Mouse (Mus musculus): ENCODE data around the gene Tm4sf4. TPM values are rescaled to one million over a fixed set of nuclear protein-coding genes. Genes with fewer than 3 reads are reported as not detected.

The Tm4sf4 gene
- total RNA-seq, 1 experiment, result not detected

- no peaks in the 10 kb centered on the region for H3K4me1 ChIP-seq (ENCODE audit: control insufficient read depth in 2 of 2, insufficient read depth in 2 of 2, low read length in 2 of 2, poor library complexity in 1 of 2)
- no peaks in the 10 kb centered on the region for H3K9me3 ChIP-seq (ENCODE audit: control insufficient read depth, insufficient read depth, low read depth, low read length)
- in situ Hi-C loops (cut with MboI; ENCODE audit: low sequenced_read_pairs in 2 of 2, unreplicated experiment in 2 of 2), result no loop called here
- DNase-seq (ENCODE audit: low read depth, low spot score), result no peak
- H3K9ac ChIP-seq (ENCODE audit: insufficient read depth, low read depth, low read length, poor library complexity, severe bottlenecking), result no peak overlapping the region
- no peak overlapping the region for H3K4me3 ChIP-seq (ENCODE audit: insufficient read depth in 1 of 2, low read depth in 1 of 2, low read length in 2 of 2, poor library complexity in 1 of 2, severe bottlenecking in 1 of 2)
- TF ChIP-seq ZNF384 (IDR thresholded peaks at IDR 0.05; ENCODE audit: low read depth, low read length), result no peak
- TF ChIP-seq ZC3H11A (IDR thresholded peaks at IDR 0.05; ENCODE audit: borderline replicate concordance, low read depth, low read length), result no peak
- no peak for TF ChIP-seq HCFC1 (IDR thresholded peaks at IDR 0.05; ENCODE audit: borderline replicate concordance, insufficient read depth, low read length)
- no peak for TF ChIP-seq MAFK (IDR thresholded peaks at IDR 0.05; ENCODE audit: insufficient read depth, low read depth, low read length)
- TF ChIP-seq CHD2 (IDR thresholded peaks at IDR 0.05; ENCODE audit: low read depth, low read length), result no peak
- H3K27ac ChIP-seq (ENCODE audit: insufficient read depth, low read depth, low read length, poor library complexity, severe bottlenecking), result no peak overlapping the region
- no peaks in the 10 kb centered on the region for H3K36me3 ChIP-seq (ENCODE audit: control insufficient read depth, insufficient read depth, low read length, poor library complexity, severe bottlenecking)
Observed at GRCm38 (mm10) chr3:57429486-57429885, 4.4 kb downstream of the Tm4sf4 start.

GRCm38 (mm10) chr3:57431706-57432105 lies 6.6 kb downstream of the Tm4sf4 start:
- H3K27ac ChIP-seq (ENCODE audit: insufficient read depth, low read depth, low read length, poor library complexity, severe bottlenecking), result no peak overlapping the region

DNA sequence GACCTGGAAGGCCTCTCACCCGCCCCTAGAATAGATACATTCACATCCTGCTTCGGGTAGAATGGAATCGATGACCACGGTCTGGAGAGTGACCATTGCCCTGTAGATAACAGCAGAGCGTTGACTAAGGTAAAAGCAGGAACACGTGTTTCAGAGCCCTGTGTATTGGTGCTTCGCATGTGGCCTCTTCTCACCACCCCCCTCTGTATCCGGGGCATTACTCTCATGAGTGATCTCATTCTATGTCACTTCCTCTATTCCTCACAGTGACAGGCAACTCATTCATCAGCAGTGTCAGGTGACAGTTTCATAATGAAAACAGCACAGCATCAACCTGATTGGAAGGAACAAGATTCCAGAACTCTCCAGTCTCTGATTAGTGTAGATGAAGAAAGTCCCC lies 10.2 kb downstream of the Tm4sf4 start:
- Histone ChIP-seq H3K4me3 (ENCODE audit: insufficient read depth in 1 of 2, low read depth in 1 of 2, low read length in 2 of 2, poor library complexity in 1 of 2, severe bottlenecking in 1 of 2) (no peak overlapping the region), H3K9ac (ENCODE audit: insufficient read depth, low read depth, low read length, poor library complexity, severe bottlenecking) (no peak overlapping the region), H3K4me1 (ENCODE audit: control insufficient read depth in 2 of 2, insufficient read depth in 2 of 2, low read length in 2 of 2, poor library complexity in 1 of 2) (no peaks in the 10 kb centered on the region), H3K36me3 (ENCODE audit: control insufficient read depth, insufficient read depth, low read length, poor library complexity, severe bottlenecking) (no peaks in the 10 kb centered on the region), H3K9me3 (ENCODE audit: control insufficient read depth, insufficient read depth, low read depth, low read length) (no peaks in the 10 kb centered on the region), H3K27ac (ENCODE audit: insufficient read depth, low read depth, low read length, poor library complexity, severe bottlenecking) (no peak overlapping the region)
- in situ Hi-C loops (cut with MboI; ENCODE audit: low sequenced_read_pairs in 2 of 2, unreplicated experiment in 2 of 2), result no loop called here
- TF ChIP-seq HCFC1 (IDR thresholded peaks at IDR 0.05; ENCODE audit: borderline replicate concordance, insufficient read depth, low read length), result no peak
- DNase-seq (ENCODE audit: low read depth, low spot score), result no peak

More at GRCm38 (mm10) chr3:57431706-57432105, 6.6 kb downstream of the Tm4sf4 start:
- H3K9me3 ChIP-seq (ENCODE audit: control insufficient read depth, insufficient read depth, low read depth, low read length), result no peaks in the 10 kb centered on the region
- no peak for DNase-seq (ENCODE audit: low read depth, low spot score)
- in situ Hi-C loops (cut with MboI; ENCODE audit: low sequenced_read_pairs in 2 of 2, unreplicated experiment in 2 of 2), result no loop called here
- no peak overlapping the region for H3K4me3 ChIP-seq (ENCODE audit: insufficient read depth in 1 of 2, low read depth in 1 of 2, low read length in 2 of 2, poor library complexity in 1 of 2, severe bottlenecking in 1 of 2)
- no peaks in the 10 kb centered on the region for H3K4me1 ChIP-seq (ENCODE audit: control insufficient read depth in 2 of 2, insufficient read depth in 2 of 2, low read length in 2 of 2, poor library complexity in 1 of 2)
- no peaks in the 10 kb centered on the region for H3K36me3 ChIP-seq (ENCODE audit: control insufficient read depth, insufficient read depth, low read length, poor library complexity, severe bottlenecking)
- TF ChIP-seq HCFC1 (IDR thresholded peaks at IDR 0.05; ENCODE audit: borderline replicate concordance, insufficient read depth, low read length) (no peak), ZC3H11A (IDR thresholded peaks at IDR 0.05; ENCODE audit: borderline replicate concordance, low read depth, low read length) (no peak), CHD2 (IDR thresholded peaks at IDR 0.05; ENCODE audit: low read depth, low read length) (no peak), ZNF384 (IDR thresholded peaks at IDR 0.05; ENCODE audit: low read depth, low read length) (no peak), MAFK (IDR thresholded peaks at IDR 0.05; ENCODE audit: insufficient read depth, low read depth, low read length) (no peak)
- no peak overlapping the region for H3K9ac ChIP-seq (ENCODE audit: insufficient read depth, low read depth, low read length, poor library complexity, severe bottlenecking)

DNA sequence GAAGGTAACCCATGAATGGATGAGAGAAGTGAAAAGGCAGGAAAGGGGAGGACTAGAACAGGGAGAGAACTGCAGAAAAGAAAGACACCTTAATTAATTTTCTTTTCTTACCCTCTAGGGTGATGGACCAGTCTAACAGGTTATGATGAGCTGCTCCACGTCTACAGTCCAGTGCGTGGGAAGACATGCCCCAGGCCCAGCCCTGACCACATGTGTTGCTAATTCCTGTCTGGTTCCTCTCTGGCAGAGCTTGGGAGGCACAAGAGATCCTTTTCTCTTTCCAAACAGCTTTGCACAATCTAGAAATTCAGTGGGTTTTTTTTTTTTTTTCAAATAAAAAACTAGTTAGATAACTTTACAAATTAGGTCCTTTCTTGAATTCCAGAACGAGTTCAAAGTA lies 15.8 kb downstream of the Tm4sf4 start:
- in situ Hi-C loops (cut with MboI; ENCODE audit: low sequenced_read_pairs in 2 of 2, unreplicated experiment in 2 of 2), result no loop called here
- no peak overlapping the region for H3K4me3 ChIP-seq (ENCODE audit: insufficient read depth in 1 of 2, low read depth in 1 of 2, low read length in 2 of 2, poor library complexity in 1 of 2, severe bottlenecking in 1 of 2)
- H3K4me1 ChIP-seq (ENCODE audit: control insufficient read depth in 2 of 2, insufficient read depth in 2 of 2, low read length in 2 of 2, poor library complexity in 1 of 2), result no peaks in the 10 kb centered on the region
- H3K9ac ChIP-seq (ENCODE audit: insufficient read depth, low read depth, low read length, poor library complexity, severe bottlenecking), result no peak overlapping the region
- no peak overlapping the region for H3K27ac ChIP-seq (ENCODE audit: insufficient read depth, low read depth, low read length, poor library complexity, severe bottlenecking)
- no peak for TF ChIP-seq ZC3H11A (IDR thresholded peaks at IDR 0.05; ENCODE audit: borderline replicate concordance, low read depth, low read length)
- no peak for TF ChIP-seq ZNF384 (IDR thresholded peaks at IDR 0.05; ENCODE audit: low read depth, low read length)
- no peaks in the 10 kb centered on the region for H3K36me3 ChIP-seq (ENCODE audit: control insufficient read depth, insufficient read depth, low read length, poor library complexity, severe bottlenecking)
- DNase-seq (ENCODE audit: low read depth, low spot score), result no peak
- no peaks in the 10 kb centered on the region for H3K9me3 ChIP-seq (ENCODE audit: control insufficient read depth, insufficient read depth, low read depth, low read length)

DNA sequence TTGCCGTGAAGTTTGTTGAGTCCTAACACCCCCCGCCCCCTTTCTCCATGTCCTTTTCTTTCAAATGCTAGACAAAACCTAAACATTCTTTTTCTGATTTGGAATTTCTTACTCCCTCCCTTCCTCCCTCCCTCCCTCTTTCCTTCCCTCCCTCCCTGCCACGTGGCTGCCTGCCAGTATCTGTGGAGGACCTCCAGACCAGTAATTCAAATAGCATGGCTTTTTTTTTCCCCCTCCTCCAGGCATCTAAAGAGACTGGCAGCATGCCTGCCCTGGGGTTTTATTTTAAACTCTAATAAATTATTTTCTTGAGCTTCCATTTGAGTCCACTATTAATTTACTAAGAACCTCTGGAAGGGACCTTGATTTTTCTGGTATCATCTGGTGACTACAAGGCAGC lies 20.6 kb downstream of the Tm4sf4 start:
- Histone ChIP-seq H3K36me3 (ENCODE audit: control insufficient read depth, insufficient read depth, low read length, poor library complexity, severe bottlenecking) (no peaks in the 10 kb centered on the region), H3K9me3 (ENCODE audit: control insufficient read depth, insufficient read depth, low read depth, low read length) (no peaks in the 10 kb centered on the region), H3K9ac (ENCODE audit: insufficient read depth, low read depth, low read length, poor library complexity, severe bottlenecking) (no peak overlapping the region), H3K4me3 (ENCODE audit: insufficient read depth in 1 of 2, low read depth in 1 of 2, low read length in 2 of 2, poor library complexity in 1 of 2, severe bottlenecking in 1 of 2) (no peak overlapping the region), H3K4me1 (ENCODE audit: control insufficient read depth in 2 of 2, insufficient read depth in 2 of 2, low read length in 2 of 2, poor library complexity in 1 of 2) (no peaks in the 10 kb centered on the region), H3K27ac (ENCODE audit: insufficient read depth, low read depth, low read length, poor library complexity, severe bottlenecking) (no peak overlapping the region)
- in situ Hi-C loops (cut with MboI; ENCODE audit: low sequenced_read_pairs in 2 of 2, unreplicated experiment in 2 of 2), result no loop called here
- DNase-seq (ENCODE audit: low read depth, low spot score), result no peak
- no peak for TF ChIP-seq HCFC1 (IDR thresholded peaks at IDR 0.05; ENCODE audit: borderline replicate concordance, insufficient read depth, low read length)
